22 mouse cellular contexts compared by ENCODE assay signal in the genomic region with DNA sequence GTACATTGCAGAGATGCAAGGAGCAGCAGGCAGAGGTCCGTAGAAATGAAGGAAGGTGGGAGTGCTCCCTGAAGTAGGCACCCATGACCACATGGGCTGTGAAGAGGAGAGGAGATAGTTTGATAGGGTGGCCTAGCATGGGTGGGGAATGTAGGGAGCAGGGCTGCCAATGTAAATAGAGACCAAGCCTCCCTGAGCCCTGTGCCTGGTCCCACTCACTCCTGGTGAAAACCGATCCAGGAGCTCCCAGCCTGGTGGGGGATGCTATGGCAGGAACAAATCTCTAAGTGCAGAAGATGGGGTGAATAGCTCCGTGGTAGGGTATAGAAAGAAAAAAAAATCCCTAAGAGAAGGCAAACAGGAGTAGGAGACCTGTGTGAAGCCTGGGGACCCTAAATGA. TPM values are rescaled to one million over a fixed set of nuclear protein-coding genes. Genes with fewer than 3 reads are reported as not detected.
"Had no signal": no experiment of that assay in that cellular context is flagged by ENCODE, and none has a peak within 500 bp of the region (broad histone marks: within the 10 kb centered on the region; RNA-seq: fewer than 3 reads in every experiment).

No protein-coding gene starts in this region.

RNA-seq across cellular contexts. Expression of gene Flt4, which starts 2.3 kb away (rescaled TPM):
- total RNA-seq: megakaryocyte-erythroid progenitor cell, adult 5-6 weeks had no signal

RNA-seq across cellular contexts. Expression of gene Scgb3a1, which starts 52.1 kb away (rescaled TPM):
- total RNA-seq: layer of hippocampus, adult 2 months; left cerebral cortex, adult 18-20 months; megakaryocyte progenitor cell, adult 5-6 weeks; megakaryocyte-erythroid progenitor cell, adult 5-6 weeks; midbrain, postnatal 0 days had no signal
- polyA plus RNA-seq: kidney, adult 2 months; kidney, embryonic 14.5 days; limb, embryonic 10.5 days; limb, embryonic 14.5 days; liver, embryonic 12.5 days; midbrain, embryonic 11.5 days; midbrain, embryonic 14.5 days; neural tube, embryonic 11.5 days; neural tube, embryonic 14.5 days had no signal

RNA-seq across cellular contexts. Expression of gene Olfr1380, which starts 54.7 kb away (rescaled TPM):
- total RNA-seq: layer of hippocampus, adult 2 months; layer of hippocampus, postnatal 25 days; left cerebral cortex, adult 18-20 months; left cerebral cortex, postnatal 25 days; megakaryocyte progenitor cell, adult 5-6 weeks; megakaryocyte-erythroid progenitor cell, adult 5-6 weeks; midbrain, postnatal 0 days had no signal
- polyA plus RNA-seq: intestine, postnatal 0 days; kidney, adult 2 months; kidney, embryonic 14.5 days; large intestine, adult 2 months; limb, embryonic 10.5 days; limb, embryonic 14.5 days; liver, embryonic 12.5 days; liver, embryonic 15.5 days; midbrain, embryonic 11.5 days; midbrain, embryonic 14.5 days; midbrain, postnatal 0 days; neural tube, embryonic 11.5 days; neural tube, embryonic 14.5 days; small intestine, adult 2 months; spleen, adult 2 months; thymus, postnatal 0 days had no signal
